Mouse (Mus musculus): ENCODE measurements around the gene Igf1r.

The Igf1r gene

DNA sequence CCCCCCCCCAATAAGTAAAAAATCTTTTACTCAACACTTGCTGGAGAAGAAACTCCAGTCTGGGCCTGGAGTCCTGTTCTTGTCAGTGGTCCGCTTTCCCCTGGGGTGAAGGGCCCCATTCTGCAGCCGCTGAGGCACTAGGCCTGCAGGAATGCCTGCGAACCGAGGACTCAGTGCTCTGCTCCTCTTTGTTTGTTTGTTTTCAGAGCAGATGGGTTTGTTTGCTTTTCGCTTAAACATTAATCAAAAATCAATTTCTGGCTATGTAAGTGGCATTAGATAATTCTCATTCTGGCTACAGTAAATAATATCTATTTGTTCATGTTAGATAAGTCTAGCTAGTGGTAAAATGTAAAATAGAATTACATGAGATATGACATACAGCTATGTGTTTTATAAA, 167.0 kb downstream of the Igf1r start:
- no peak for DNase-seq (ENCODE audit: low spot score)

DNA sequence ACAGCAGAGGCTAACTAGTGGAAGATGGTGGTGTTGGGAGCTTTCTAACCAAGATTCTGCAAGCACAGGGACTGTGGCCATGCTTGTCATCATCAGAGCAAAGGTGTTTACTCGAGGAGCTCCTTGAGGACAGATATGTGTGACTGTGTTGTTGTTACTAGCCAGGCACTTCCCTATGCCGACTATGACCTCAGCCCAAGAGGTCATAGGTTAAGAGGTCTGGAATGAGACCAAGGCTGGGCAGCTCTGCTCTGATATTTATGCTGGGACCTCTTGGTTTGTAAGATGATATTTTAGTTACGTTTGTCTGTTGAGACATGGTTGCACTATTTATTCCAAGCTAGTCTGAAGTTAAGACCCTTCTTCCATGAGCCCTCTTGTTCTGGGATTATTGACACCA, 169.8 kb downstream of the Igf1r start:
- DNase-seq (ENCODE audit: low spot score) = no peak

DNA sequence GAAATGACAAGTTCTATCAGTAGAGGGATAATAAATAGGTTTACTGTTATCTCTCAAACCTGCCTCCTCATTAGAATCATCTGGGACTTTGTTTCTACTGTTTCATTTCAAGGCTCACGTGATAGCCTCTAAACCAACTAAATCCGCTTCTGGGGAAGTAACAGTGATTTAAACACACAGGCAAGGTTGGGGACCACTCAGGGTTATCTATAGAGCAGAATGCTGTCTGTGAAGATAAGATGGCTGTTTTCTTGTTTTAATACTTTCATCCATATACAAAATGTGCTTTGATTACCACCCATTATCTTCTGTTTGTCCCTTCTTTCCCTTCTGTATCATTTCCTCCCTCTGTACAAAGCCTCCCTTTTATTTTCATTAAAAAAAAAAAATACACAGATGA, 172.7 kb downstream of the Igf1r start:
- DNase-seq (ENCODE audit: low spot score) = no peak

DNA sequence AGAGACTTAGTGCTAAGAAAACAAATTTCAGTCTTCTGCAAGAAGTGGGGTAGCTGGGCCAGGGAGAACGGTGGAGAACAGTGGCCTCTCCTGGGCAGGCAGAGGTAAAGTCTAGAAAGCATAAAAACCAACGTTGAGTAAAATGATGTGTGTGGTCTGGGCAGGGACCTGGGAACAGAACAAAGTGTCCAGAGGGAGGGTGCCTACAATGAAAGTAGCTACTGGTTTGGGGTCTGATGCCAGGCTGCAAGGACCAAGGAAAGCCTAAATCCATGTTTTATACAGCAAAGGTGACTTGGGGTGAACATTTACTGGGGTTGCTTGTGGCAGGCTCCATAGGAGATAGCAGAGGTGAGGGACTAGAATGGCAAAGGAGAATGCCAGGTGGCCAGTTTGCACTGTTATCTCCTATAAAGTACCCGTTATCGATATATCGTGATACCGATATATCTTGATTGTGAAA, 175.2 kb downstream of the Igf1r start:
- no peak for DNase-seq (ENCODE audit: low spot score)

DNA sequence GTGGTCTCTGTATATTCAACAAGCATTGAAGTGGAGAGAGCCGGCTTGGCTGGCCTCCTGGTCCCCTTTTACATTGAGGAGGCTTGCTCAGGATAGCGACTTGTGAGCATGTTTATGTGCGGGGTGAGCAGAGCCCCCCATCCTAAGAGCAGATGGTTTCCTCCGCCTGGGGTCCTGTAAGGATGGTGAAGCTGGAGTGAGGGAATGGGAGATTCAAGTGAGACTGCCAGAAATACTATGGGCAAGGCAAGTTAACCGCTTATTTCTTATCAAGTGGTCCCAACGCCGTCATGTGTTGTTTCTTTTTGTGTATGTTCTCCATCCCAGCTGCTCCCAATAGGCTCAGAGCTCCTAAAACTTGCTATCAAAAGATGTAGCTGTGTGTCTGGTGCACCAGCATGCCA, 175.6 kb downstream of the Igf1r start:
- DNase-seq (ENCODE audit: low spot score) = no peak

DNA sequence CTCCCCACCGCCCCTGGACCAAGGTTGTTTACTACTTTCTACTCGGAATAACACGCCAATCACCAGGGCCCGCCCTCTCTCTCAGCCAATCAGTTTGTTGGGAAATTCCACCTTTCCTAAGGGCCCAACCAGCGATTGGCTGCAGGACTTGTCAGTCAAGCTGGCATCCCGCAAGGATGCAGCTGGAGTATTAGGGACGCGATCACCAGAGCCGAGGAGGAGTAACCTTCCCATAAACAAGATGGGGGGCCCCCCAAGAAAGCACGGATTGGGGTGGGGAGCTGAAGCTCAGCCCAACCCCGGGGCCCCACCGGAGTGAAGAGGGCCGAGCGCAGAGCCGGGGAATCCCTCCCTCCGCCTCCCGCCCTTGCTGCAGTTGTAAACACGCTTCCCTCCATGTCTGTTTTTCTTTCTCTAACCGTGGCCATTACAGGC, 176.5 kb downstream of the Igf1r start:
- DNase-seq (ENCODE audit: low spot score) = peak; percentile 97

DNA sequence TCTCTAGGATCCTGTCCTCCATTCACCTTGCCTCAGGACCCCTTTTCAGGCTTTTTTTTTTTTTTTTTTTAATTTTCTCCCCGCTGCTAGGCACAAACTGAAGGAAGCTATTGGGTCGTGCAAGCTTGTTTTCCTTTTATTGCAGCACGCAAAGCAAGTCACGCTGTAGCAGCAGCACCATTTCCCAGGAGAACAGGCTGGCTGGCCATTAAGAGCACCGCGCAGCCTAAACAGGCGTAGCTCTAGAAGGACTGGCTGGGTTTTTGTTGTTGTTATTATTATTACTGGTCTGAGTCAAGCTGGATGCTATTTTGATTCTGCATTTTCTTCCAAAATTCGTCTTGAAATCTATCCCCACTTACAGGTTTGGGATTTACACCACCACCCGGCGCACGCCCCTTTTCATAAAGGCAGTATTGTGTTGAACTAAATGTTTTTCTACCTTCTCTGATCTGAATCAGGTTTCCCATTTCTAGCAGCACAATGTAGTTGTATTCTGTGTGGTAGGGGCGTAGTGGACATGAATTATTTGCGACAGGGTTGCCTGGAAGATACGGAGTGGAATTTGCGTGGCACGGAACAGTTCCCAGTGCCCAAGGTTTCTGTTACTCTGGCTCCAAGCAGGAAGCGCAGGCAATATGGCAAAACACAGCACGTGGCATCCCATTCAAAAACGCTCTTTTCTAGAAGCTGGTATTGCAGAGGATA, 177.1 kb downstream of the Igf1r start:
- peak; percentile 52 for DNase-seq (ENCODE audit: low spot score)

DNA sequence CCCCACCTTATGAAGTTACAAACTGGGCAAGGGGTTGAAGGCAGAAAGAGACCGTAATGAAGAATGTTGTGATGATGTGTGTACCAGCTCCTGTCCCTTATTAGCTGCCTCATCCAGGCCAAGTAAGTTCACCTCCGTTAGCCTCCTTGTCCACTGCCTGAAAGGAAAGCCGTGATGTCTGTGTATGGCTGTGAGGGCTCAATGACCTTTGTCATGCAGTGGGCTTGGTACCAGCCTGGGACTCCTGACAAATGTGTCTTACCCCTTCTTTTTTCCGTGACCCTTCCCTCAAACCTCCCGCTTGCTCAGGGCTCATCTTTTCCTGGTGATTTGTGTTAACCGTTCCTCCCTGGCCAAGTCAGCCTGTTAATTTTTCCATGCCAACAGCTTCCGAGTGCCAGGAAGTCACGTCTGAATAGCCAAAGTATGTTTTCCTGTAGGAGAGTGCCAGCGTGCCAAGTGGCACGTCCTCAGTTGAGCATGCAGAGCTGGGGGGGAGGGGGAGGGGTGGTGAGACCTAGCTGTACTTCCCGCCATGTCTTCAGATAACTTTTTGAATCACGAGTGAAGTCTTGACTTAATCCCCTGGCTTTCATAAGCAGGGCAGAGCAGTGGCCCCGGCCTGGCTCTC, 178.4 kb downstream of the Igf1r start:
- no peak for DNase-seq (ENCODE audit: low spot score)

DNA sequence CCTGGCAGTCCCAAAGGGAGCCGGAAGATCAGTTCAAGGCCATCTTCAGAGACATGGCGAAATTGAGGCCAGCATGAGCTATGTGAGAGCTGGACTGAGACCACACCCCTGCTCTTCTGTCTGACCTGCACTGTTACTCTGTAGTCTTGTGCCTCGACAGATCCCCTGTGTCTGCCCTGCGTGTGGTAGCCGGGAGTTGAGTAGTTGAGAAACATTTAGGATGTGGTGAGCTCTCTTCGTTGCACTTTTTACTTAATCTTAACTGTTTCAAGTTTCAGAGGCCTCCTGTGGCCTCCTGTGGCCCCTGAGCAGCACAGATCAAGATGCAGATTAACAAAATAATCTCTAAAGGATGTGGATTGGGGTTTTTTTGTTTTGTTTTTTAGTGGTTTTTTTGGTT, 181.1 kb downstream of the Igf1r start:
- no peak for DNase-seq (ENCODE audit: low spot score)

DNA sequence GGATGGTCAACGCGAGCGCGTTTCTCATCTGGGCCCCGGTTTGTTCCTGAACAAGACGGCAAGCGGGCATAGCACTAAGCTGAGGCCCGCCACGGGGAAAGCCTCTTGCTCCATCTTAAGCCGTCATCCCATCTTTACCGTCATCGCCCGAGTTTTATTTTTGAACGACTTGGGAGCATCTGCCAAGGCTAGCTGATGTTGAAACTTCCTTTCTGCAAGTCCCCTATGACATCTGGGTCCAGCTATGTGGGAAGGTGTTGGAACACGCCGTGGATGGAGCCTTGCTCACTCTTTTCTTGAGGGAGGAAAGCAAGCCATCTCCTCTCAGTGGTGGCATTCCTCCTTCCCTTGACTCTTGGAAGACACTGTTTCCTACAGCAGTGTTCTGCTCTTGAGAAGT, 182.3 kb downstream of the Igf1r start:
- DNase-seq (ENCODE audit: low spot score) = no peak

DNA sequence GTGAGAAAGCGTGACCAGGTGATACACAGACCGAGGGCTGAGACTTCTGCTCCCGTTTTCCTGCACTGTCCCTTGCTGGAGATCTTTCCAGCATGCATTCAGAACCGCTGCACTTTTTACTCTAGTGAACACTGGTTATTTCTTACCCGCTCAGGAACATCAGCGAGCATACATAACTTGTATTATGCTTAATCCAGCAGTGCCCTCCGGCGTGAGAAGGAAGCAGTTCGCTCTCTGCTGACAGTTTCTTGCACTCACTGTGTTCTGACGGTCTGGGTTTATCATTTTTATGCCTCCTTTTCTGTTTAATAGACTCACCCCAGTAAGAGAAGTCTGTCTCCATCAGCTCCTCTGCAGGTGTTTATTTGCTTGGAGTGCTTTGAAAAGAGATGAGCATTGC, 183.4 kb downstream of the Igf1r start:
- DNase-seq (ENCODE audit: low spot score) = no peak

DNA sequence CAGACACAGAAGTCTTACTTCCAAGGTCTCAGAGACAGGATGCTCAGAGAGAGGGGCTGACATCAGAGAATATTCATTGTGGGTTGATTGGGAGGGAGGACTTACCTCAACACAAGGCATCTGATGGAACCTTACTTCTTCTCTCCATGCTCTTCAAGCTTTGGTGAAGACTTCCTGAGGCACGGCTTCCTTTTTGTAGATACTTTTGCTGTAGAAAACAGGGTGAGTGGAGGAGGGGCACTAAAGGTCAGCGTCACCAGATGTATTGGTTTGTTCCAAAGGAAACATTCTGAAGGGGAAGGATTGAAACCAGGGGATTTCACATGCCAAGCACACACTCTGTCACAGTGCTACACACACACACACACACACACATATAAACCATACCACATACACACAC, 186.8 kb downstream of the Igf1r start:
- DNase-seq (ENCODE audit: low spot score) = no peak

DNA sequence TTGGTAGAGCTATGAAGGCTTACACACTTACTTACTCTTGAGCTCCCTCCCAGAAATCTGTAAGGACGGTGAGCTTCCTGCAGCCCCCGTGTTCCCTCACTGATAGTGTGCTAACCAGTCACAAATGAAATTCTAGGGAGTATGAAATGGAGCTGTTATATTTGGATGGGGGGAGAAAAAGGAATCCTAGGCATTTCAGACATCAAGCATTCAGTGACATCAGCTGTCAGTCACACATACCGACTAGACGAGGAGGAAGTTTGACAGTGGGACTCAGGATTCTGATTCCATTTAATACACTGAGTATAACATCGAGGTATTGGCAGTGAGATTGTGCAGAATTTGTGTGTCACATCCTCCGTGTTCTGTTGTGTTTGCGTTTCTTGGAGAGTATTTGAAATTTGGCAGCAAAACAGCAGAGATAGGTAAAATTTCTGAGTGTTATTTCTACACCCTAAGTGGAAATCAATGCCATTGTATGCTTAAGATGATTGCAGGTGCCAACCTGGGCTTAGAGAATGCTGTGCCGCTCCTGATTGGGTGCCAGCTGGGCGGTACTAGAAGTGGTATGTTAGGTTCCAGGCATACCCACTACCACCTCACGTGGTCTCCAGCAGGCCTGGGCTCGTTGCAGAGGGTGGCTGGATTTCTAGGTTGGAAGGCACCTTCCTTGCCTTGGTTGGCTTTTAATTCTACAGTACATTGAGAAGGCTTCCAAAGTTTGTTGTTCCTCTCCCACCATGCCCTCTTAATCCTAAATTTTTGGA, 187.6 kb downstream of the Igf1r start:
- DNase-seq (ENCODE audit: low spot score) = no peak

DNA sequence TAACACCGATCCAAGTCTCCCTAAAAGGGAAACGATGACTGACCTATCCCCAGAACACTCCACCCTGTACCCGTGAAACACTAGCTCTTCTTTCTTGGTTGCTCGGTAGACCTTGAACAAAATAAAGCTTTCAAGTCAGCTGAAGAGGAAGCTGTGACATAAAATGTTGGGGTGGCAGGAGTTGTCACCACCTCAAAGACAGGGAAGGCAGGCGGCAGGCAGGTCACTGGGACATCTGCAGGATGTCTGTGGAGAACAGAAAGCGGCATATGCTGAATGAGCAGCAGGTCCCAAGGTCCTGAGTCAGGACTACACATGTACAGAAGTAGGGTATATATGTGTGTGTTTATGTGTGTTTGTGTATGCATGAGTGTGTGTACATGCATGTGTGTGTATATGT, 191.6 kb downstream of the Igf1r start:
- DNase-seq (ENCODE audit: low spot score) = no peak

DNA sequence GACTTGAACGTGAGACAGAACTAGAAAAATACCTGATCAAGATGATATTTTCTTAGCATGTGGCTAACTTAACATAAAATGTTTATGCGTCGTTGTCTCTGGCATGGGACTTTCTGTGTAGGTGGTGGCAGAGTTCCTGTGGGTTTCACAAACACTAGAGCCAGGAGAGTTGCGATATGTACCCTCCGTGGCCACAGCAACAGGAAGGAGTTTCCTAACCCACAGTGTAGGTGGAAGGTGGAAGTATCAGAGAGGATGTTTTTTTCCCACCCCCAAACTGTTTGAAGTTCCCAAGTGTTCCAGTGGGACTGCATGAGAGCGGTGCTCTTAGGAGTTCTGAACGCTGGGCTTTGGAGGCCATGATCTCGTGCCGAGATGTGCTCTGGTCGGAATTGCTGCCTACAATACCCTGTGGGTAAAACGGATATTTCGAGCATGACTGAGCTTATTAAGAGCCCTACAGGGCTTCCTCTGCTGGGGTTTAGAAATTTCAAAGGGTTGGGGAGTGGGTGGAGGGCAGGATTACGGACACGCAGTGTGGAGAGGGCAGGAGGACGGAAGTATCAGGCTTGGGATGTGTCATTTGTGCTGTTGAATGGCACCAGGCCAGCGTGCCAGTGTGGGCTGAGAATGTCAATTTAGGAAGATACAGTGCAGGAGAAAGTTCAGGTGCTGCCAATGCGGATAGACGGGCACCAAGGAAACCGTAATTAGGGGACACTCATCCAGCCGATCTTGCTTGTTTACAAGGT, 195.8 kb downstream of the Igf1r start:
- DNase-seq (ENCODE audit: low spot score) = no peak

DNA sequence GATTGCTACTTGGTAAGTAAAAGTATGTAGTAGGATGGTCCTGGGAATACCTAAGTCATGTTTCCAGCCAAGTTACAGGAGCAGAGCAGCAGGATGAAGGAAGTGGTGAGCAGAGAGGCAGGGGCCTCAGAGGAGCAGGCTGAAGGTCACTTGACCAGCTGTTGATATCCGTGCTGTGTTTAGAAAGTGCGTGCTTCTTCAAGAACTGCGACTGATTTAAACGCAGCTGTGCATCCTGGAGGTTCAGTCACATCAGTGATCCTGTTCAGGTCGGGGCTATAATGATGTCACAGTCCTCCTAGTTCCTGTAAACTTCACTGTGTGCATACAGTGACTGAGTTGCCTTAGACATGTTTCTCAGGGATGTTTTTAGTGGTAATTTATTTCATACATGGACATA, 199.3 kb downstream of the Igf1r start:
- DNase-seq (ENCODE audit: low spot score) = no peak

DNA sequence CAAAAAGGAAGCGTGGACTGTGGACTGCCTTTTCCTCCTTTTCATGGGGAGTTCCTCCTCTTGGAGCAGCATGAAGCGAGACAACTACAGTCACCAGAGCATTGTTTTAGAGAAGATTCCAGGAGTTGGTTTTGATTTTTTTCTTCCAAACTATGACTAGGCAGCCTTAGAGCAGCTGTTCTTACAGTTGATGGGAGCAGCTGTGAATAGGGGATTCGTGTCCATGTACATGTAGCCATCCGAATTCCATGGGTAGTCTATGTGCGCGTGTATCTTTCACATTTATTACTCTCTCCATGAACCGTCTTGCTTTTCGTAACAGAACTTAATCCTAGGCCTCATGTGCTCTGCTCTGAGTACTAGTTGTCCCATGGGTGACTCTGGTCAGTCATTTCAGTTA, 199.8 kb downstream of the Igf1r start:
- DNase-seq (ENCODE audit: low spot score) = no peak

DNA sequence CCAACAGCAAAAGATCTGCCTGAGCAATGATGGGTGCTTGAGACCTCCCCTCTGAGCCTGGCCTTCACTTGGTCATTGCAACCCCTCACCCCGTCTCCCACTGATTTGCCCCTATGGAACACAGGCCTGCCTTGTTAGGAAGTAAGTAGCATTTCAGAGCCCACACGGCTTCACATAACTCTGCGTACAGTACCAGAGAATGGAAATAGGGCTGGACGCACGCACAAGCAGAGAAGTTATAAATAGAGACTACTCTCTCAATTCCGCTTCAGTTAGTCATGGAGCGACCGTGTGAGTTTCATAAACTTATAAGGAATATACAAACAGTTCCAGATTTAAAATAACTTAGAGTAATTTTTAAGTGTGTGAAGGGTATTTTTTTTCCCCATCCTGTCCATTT, 200.6 kb downstream of the Igf1r start:
- no peak for DNase-seq (ENCODE audit: low spot score)

DNA sequence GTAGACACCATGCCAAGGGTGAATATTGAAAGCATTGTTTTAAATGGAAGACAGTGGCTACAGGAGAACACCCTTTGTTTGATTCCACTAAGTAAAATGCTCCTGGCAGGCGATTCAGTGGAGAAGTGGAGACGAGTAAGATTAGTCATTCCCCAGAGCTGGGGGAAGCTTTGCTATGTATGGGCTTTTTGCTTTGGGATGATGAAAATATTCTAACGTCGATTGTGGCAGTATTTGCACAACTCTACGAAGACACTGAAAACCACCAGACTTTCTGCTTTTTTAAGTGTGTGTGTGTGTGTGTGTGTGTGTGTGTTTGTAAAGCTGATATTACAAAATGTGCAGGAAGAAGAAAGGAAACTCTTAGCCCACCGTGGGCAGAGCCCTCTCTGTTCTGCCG, 202.0 kb downstream of the Igf1r start:
- no peak for DNase-seq (ENCODE audit: low spot score)

DNA sequence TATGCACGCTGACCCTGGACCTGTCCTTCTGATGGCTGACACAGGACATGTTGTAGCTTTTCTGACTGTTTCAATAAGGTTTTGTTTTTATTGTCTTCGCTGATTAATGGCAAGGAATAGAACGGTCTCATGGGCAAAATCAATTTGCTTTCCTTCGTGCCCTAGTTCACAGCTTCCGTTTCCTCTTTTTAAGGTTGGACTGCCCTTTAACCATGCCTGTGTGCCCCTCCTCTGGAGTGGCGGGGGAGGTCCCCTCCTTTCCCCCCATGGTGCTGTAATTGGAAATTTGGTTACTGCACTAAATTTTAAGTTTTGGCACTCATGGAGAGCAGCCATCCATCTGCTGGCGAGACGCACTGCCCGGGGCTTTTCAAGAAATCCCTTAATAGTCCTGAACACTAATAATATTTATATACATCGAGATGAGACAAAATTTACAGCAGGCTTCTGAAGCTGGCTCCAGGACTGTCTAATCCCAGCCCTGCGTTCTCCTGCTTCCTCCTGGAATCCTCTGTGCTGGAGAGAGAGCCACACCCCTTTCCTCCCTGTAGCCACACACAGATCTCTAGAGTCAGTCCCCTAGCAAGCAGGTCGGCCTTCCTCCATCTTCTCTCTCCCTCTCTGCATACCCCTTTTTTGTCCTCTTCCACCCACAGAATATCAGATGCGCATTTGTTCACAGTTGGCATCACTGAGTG, 207.6 kb downstream of the Igf1r start:
- no peak for DNase-seq (ENCODE audit: low spot score)

DNA sequence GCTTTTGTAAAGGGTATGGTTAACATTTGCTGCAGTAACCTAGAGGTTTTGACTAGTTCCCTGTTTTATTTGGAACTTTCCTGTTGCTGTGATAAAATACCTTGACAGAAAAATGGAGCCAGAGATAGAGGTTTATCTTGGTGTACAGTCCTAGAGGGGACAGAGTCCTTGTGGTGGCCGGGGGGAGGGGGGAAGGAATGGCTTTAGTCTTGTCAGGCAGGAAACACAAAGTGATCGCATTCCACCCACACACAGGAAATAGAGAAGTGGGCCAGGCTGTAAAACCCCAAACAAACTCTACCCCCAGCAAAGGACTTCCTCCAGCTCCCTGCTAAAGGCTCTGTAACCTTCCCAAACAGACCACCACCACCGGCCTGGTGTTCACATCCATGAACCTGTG, 211.4 kb downstream of the Igf1r start:
- no peak for DNase-seq (ENCODE audit: low spot score)

DNA sequence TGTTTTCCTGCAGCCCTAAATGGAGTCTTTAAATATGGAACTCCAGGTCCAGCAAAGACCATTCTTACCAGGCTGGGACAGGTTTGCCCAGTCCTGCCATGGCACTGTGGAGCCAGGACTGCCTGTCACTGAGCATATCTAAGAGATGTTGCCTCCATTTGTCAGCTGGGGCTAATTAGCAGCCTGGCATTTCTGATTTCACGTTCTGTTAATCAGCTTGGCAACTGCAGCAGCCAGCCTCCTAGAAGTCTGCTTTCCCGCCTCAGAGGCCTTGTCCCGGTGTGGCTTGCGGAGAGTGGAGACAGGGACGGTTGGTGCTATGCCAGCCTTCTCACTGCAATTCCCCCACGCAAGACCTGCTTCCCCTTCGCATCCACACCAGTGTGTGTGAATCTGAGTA, 220.1 kb downstream of the Igf1r start:
- no peak for DNase-seq (ENCODE audit: low spot score)

Measured in urinary bladder, postnatal 10 days (tissue).